Mouse (Mus musculus) frontal cortex, postnatal 14 days (tissue): ENCODE results near the gene Pom121.

Source experiments
- DNase-seq, 2 experiments: peaks; one replicate each; pipeline ENCODE4 v3.0.0; 2022; ENCODE audit warnings: low spot score in 2 of 2

The Pom121 gene

GRCm38 (mm10) chr5:135368312-135368711, 26.0 kb downstream of the Pom121 start:
- DNase-seq: no peak

- no peak for DNase-seq
Measured at GRCm38 (mm10) chr5:135367841-135368240, 26.5 kb downstream of the Pom121 start.

GRCm38 (mm10) chr5:135363540-135363939, 30.8 kb downstream of the Pom121 start:
- no peak for DNase-seq

- no peak for DNase-seq
Measured at GRCm38 (mm10) chr5:135362572-135362971, 31.8 kb downstream of the Pom121 start.

GRCm38 (mm10) chr5:135359772-135360171, 34.6 kb downstream of the Pom121 start:
- no peak for DNase-seq

GRCm38 (mm10) chr5:135357556-135357955, 36.8 kb downstream of the Pom121 start:
- no peak for DNase-seq

- no peak for DNase-seq
Measured at GRCm38 (mm10) chr5:135356090-135356489, 38.3 kb downstream of the Pom121 start.

- DNase-seq: no peak
Measured at GRCm38 (mm10) chr5:135353564-135353963, 40.8 kb downstream of the Pom121 start.

- DNase-seq: no peak
Measured at GRCm38 (mm10) chr5:135352995-135353394, 41.4 kb downstream of the Pom121 start, which contains the start of gene Trim50. Gene Trim50 (plus strand): TSS chr5:135353295.

GRCm38 (mm10) chr5:135351606-135352005, 42.7 kb downstream of the Pom121 start:
- DNase-seq: no peak

GRCm38 (mm10) chr5:135349862-135350261, 44.5 kb downstream of the Pom121 start, which contains the start of gene Fkbp6:
Gene Fkbp6 (minus strand): TSS chr5:135350044.
- DNase-seq: no peak

GRCm38 (mm10) chr5:135347511-135348011, 46.8 kb downstream of the Pom121 start:
- DNase-seq: no peak

GRCm38 (mm10) chr5:135346430-135346829, 47.9 kb downstream of the Pom121 start:
- DNase-seq: no peak

- no peak for DNase-seq
Measured at GRCm38 (mm10) chr5:135345989-135346388, 48.4 kb downstream of the Pom121 start.

GRCm38 (mm10) chr5:135337575-135337974, 56.8 kb downstream of the Pom121 start:
- DNase-seq: no peak

GRCm38 (mm10) chr5:135331161-135331560, 63.2 kb downstream of the Pom121 start:
- DNase-seq: no peak

- DNase-seq: no peak
Measured at GRCm38 (mm10) chr5:135330201-135330600, 64.1 kb downstream of the Pom121 start.

GRCm38 (mm10) chr5:135329471-135329870, 64.9 kb downstream of the Pom121 start:
- no peak for DNase-seq
